Mouse (Mus musculus) stomach, postnatal 0 days (tissue): ENCODE data around the gene Dvl1. TPM values are rescaled to one million over a fixed set of nuclear protein-coding genes. Genes with fewer than 3 reads are reported as not detected.

Experiments used
- ATAC-seq: fragments of 200-750 bp; cut with Nextera tagmentation; 2 replicates; pipeline ENCODE4 v1.8.0; 2017; ENCODE audit not compliant: low FRiP score, low TSS enrichment
- DNase-seq: peaks from one replicate; pipeline ENCODE4 v3.0.0-alpha.2; 2016; ENCODE audit warnings: low spot score
- H3K27ac ChIP-seq: fragments of 300-500 bp; sonication (generic); replicated peaks from 2 replicates; pipeline ENCODE4 v1.5.1; 2014; ENCODE audit warnings: mild to moderate bottlenecking, control low read depth
- H3K27me3 ChIP-seq: fragments of 300-500 bp; sonication (generic); 2 replicates; pipeline ENCODE4 v1.6.1; 2014; ENCODE audit warnings: low read length; ENCODE audit not compliant: control insufficient read depth, insufficient read depth
- H3K36me3 ChIP-seq: fragments of 300-500 bp; sonication (generic); 2 replicates; pipeline ENCODE4 v1.6.1; 2014; ENCODE audit warnings: low read length, mixed read lengths; ENCODE audit not compliant: control insufficient read depth, insufficient read depth
- H3K4me1 ChIP-seq: fragments of 300-500 bp; sonication (generic); replicated peaks from 2 replicates; pipeline ENCODE4 v1.6.1; 2014; ENCODE audit warnings: antibody characterized with exemption; ENCODE audit not compliant: control insufficient read depth, insufficient read depth
- H3K4me2 ChIP-seq: fragments of 300-500 bp; sonication (generic); replicated peaks from 2 replicates; pipeline ENCODE4 v1.6.1; 2014; ENCODE audit warnings: low read depth, mild to moderate bottlenecking, control low read depth, moderate library complexity
- H3K4me3 ChIP-seq: fragments of 300-500 bp; sonication (generic); 2 replicates; pipeline ENCODE4 v1.5.1; 2014; ENCODE audit warnings: low read depth, low read length, control low read depth
- H3K9ac ChIP-seq: fragments of 300-500 bp; sonication (generic); 2 replicates; pipeline ENCODE4 v1.6.1; 2014; ENCODE audit warnings: mild to moderate bottlenecking, low read length, control low read depth, mixed read lengths
- H3K9me3 ChIP-seq: fragments of 300-500 bp; sonication (generic); 2 replicates; pipeline ENCODE4 v1.6.1; 2016; ENCODE audit warnings: low read length; ENCODE audit not compliant: control insufficient read depth
- CTCF ChIP-seq: IDR thresholded peaks from 2 replicates; pipeline ENCODE4 v1.5.1; 2016; ENCODE audit warnings: antibody characterized with exemption, low read depth, mild to moderate bottlenecking, moderate library complexity
- EP300 ChIP-seq: optimal IDR thresholded peaks from 2 replicates; pipeline ENCODE3; 2016; ENCODE audit warnings: antibody characterized with exemption
- WGBS: fragments of 180-500 bp; shearing (Covaris S2); extraction: QIAGEN DNeasy Blood & Tissue Kit; methylation state at CpG from one replicate; pipeline ENCODE4 v1.1.7; 2014; 5-methylcytosine and 5-hydroxymethylcytosine counted together
- polyA plus RNA-seq: library from polyadenylated mRNA; unstranded; fragments of >200 nt; fragmentation: Nextera tagmentation; extraction: Ambion mirVana; gene quantifications from 2 replicates; pipeline ENCODE4 v1.2.1, GENCODE M21; 2015

Gene Dvl1
- polyA plus RNA-seq, 1 experiment from 2014 or later, result 8.1 TPM

DNA sequence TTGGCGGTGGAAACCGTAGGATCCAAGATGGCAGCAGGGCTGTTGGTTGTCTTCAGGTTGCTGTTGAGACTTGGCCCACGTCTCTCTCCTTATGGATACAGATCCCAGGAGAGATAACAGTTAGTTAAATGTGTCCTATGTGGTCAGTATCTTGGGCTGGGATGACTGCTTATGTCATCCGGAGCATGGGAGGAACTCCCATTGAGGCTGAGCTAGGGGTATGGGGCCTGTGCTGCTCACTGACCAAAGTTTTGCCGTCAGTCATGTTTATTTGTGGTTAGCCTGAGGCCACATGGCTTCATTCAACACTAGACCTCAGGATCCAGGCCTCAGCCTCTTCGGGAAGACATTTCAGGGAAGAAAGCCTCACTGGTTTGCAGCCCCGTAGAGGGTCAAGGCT is 24.2 kb downstream of the Dvl1 start:
- no peak overlapping the region for H3K27ac ChIP-seq
- H3K9ac ChIP-seq, result no peak overlapping the region
- H3K4me1 ChIP-seq, result 0 out of 2 replicates have a peak, but pooled peaks cover 3% of the 10 kb centered on the region
- no peak for DNase-seq
- peaks cover 10% of the 10 kb centered on the region for H3K36me3 ChIP-seq
- H3K4me2 ChIP-seq, result no peak overlapping the region
- TF ChIP-seq CTCF (no peak), EP300 (no peak)
- H3K9me3 ChIP-seq, result no peaks in the 10 kb centered on the region
- no peak for ATAC-seq
- WGBS, result 82% methylated on average over 7 of the region's 7 CpGs
- H3K4me3 ChIP-seq, result no peak overlapping the region
- no peaks in the 10 kb centered on the region for H3K27me3 ChIP-seq

DNA sequence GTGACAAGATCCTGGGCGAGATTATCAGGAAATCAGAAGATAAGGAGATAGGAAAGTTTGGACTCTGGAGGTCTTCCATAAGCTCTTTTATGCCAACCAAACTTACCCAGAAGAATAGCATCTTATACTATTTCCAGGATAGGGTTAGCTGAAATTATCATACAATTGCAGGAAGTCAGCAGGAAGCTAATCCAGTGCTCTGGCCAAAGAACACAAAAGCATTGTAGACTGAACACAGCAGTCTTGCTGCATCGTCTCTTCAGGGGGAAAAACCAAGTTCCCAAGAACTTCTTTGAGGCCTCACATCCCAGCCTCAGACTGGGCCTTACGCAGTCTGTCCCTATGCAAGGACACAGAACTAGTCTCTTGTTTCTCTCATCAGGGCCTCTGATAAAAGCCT is 36.4 kb downstream of the Dvl1 start:
- no peak overlapping the region for H3K9ac ChIP-seq
- no peak overlapping the region for H3K4me2 ChIP-seq
- WGBS, result 85% methylated on average over 3 of the region's 3 CpGs
- ATAC-seq (no peak), DNase-seq (no peak)
- H3K36me3 ChIP-seq, result peaks cover 13% of the 10 kb centered on the region
- TF ChIP-seq CTCF (no peak), EP300 (no peak)
- no peaks in the 10 kb centered on the region for H3K27me3 ChIP-seq
- no peaks in the 10 kb centered on the region for H3K9me3 ChIP-seq
- no peak overlapping the region for H3K27ac ChIP-seq
- H3K4me1 ChIP-seq, result no peaks in the 10 kb centered on the region
- no peak overlapping the region for H3K4me3 ChIP-seq

GRCm38 (mm10) chr4:155886330-155886729 is 39.1 kb downstream of the Dvl1 start:
- DNase-seq (no peak), ATAC-seq (no peak)
- Histone ChIP-seq H3K4me1 (no peaks in the 10 kb centered on the region), H3K9ac (no peak overlapping the region), H3K4me2 (no peak overlapping the region), H3K4me3 (no peak overlapping the region), H3K27ac (no peak overlapping the region), H3K9me3 (no peaks in the 10 kb centered on the region), H3K36me3 (peaks cover 13% of the 10 kb centered on the region), H3K27me3 (no peaks in the 10 kb centered on the region)
- WGBS, result 90% methylated on average over 5 of the region's 5 CpGs
- no peak for TF ChIP-seq CTCF
- no peak for TF ChIP-seq EP300

DNA sequence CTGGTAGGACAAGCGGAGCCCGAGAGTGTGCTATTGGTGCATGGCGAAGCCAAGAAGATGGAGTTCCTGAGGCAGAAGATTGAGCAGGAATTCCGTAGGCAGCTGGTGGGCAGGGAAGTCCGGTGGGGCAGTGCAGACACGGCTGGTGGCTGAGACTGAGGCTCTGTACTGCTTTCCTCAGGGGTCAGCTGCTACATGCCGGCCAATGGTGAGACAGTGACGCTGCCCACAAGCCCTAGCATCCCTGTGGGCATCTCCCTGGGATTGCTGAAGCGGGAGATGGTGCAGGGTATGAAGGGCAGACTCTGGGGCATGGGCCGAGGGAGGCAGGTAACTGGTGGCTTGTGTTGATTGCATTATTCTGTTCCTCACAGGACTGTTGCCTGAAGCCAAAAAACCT is 40.5 kb downstream of the Dvl1 start:
- Histone ChIP-seq H3K9ac (no peak overlapping the region), H3K4me3 (no peak overlapping the region), H3K27me3 (no peaks in the 10 kb centered on the region), H3K27ac (no peak overlapping the region), H3K4me1 (no peaks in the 10 kb centered on the region), H3K9me3 (no peaks in the 10 kb centered on the region), H3K36me3 (peaks cover 13% of the 10 kb centered on the region), H3K4me2 (no peak overlapping the region)
- no peak for DNase-seq
- ATAC-seq, result no peak
- 86% methylated on average over 10 of the region's 10 CpGs for WGBS
- no peak for TF ChIP-seq CTCF
- TF ChIP-seq EP300, result no peak

GRCm38 (mm10) chr4:155888181-155888580 is 41.0 kb downstream of the Dvl1 start:
- no peaks in the 10 kb centered on the region for H3K9me3 ChIP-seq
- DNase-seq (no peak), ATAC-seq (no peak)
- no peak overlapping the region for H3K27ac ChIP-seq
- H3K9ac ChIP-seq, result no peak overlapping the region
- H3K27me3 ChIP-seq, result no peaks in the 10 kb centered on the region
- 92% methylated on average over 9 of the region's 9 CpGs for WGBS
- TF ChIP-seq CTCF (no peak), EP300 (no peak)
- H3K4me1 ChIP-seq, result no peaks in the 10 kb centered on the region; the same call in 1 of the 2 replicates
- H3K4me3 ChIP-seq, result no peak overlapping the region
- no peak overlapping the region for H3K4me2 ChIP-seq
- H3K36me3 ChIP-seq, result peaks cover 13% of the 10 kb centered on the region

DNA sequence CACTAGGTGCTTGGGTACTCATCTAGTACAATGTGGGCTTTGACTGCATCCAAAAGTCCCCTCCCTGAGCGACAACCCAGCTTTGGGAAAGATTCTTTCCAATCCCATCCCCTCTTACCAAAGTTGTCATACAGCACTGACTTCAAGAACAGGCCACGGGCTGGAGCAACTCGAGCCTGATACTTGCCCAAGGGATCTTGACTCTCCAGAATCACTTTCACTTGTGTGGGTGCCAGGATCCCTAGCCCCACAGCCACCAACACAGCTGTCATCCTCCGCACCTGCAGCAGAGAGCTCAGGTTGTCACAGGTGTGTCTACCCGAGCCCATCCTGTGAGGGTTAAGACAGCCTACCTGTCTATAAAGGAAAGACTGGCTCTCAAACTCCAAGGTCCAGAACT is 42.1 kb downstream of the Dvl1 start:
- Histone ChIP-seq H3K9me3 (no peaks in the 10 kb centered on the region), H3K4me1 (peaks cover under 1% of the 10 kb centered on the region), H3K27ac (no peak overlapping the region), H3K36me3 (peaks cover 13% of the 10 kb centered on the region), H3K4me2 (no peak overlapping the region), H3K9ac (no peak overlapping the region), H3K27me3 (no peaks in the 10 kb centered on the region), H3K4me3 (no peak overlapping the region)
- TF ChIP-seq EP300 (no peak), CTCF (no peak)
- WGBS, result 85% methylated on average over 5 of the region's 5 CpGs
- DNase-seq (no peak), ATAC-seq (no peak)
